Mouse (Mus musculus) CD4-positive, CD25-positive, alpha-beta regulatory T cell, adult 2 months (primary cell): ENCODE data around the gene Mau2.
A peak's percentile ranks its signal among the peaks of the same experiment; 100 is the strongest.

ENCODE experiments used
- DNase-seq: peaks from one replicate; pipeline ENCODE4 v3.0.0-alpha.2; 2012; ENCODE audit warnings: low read depth, low spot score

The Mau2 gene

DNA sequence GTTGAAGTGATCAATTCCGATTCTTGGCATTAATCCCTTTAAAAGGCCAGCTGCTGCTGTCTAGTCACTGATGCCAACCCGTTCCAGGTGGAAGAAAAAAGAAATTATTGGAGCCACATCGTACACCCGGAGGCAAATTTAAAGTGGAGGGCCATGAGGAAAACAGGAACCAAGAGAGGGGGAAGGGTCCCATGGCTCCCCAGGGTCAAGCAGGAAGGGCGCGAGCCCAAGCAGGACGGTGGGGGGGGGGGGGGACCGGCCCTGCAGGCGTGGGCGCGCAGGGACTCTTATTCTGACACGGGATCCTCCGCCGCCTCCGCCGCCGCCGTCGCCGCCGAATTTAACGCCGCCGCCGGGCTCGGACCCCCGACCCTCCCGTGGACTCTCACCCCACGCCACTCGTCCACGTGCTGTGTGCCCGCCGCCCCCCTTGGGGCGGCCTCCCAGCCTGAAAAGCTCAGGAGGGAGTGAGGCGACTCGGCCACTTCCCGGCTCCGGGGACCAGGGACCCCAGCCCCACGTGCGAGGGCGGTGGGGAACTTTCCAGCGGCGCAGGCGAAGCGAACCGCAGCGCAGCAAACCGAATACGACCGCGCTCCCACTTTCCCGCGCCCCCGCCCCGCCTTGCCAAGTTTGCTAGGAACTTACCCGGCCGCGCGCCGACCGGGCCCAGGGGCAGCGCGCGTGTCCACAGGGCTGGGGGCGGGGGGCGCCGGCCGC is 68.9 kb downstream of the Mau2 start:
- peak; percentile 51 for DNase-seq

DNA sequence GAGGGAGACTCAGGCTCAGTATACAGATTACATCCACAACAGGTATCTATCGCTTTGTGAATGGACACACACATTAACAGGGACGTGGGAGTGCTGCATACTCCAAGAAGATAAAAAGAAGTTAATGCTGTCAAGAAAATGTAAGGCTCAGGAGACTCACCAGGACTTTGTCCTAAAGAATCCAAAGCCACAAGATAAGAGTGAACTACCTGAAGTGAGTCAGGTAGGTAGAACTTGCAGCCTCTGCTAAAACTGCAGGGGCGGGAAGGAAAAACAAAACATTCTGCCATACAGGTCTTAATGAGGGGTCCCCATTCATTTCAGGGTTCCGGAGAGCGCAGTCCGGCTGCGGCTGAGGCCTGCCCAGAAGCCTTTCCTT is 69.5 kb downstream of the Mau2 start:
- no peak for DNase-seq

DNA sequence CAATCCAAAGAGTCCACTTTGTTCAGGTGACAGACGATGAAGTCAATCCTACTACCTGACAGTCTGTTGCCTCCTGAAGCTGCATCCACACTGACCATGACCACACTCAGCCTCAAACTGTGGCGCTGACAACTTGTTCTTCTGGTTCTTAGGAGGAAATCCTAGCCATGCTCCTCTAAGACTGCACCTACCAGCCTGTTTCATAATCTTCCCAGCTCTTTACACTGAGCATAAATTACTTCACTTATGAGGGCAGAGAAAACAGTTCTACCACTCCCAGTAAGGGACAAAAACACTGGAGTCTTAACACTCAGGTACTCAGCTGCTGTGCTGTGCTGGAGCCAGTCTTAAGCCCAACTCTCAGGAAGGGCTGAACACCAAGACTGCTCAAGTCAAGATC is 71.7 kb downstream of the Mau2 start:
- no peak for DNase-seq

GRCm38 (mm10) chr8:69967291-69967933 is 75.1 kb downstream of the Mau2 start:
- DNase-seq, result no peak
